Mouse (Mus musculus) MN1 (cell line): ENCODE results near the gene Cpt1a.

Source experiments
- DNase-seq: peaks from one replicate; pipeline ENCODE4 v3.0.0-alpha.2; 2016; ENCODE audit warnings: low spot score

The Cpt1a gene

GRCm38 (mm10) chr19:3322261-3322969 lies at the start of gene Cpt1a:
Gene Cpt1a (plus strand): TSS chr19:3322334.
- peak; percentile 77 for DNase-seq

DNA sequence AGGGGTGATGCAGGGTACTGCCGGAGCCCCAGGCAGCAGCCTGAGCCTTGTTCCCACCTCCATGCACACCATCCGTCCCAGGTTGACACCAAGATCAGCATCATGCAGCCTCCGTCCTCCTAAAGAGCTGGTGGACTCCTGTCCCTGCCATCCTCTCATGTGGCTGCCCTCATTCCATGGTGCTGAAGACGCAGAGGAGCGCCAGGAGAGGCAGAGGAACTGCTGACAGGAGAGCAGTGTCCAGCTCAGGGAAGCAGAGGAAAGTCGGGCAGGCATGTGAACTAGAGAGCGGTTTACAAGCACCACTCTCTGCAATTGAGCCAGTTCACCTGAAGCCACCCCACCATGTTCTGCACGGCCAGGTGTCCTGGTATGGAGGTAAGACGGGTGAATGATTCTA lies 48.8 kb upstream of the Cpt1a start:
- no peak for DNase-seq

- DNase-seq, result no peak
Observed at GRCm38 (mm10) chr19:3275744-3276365, 46.3 kb upstream of the Cpt1a start.

- DNase-seq, result peak; percentile 12
Observed at GRCm38 (mm10) chr19:3281886-3282285, 40.2 kb upstream of the Cpt1a start.

DNA sequence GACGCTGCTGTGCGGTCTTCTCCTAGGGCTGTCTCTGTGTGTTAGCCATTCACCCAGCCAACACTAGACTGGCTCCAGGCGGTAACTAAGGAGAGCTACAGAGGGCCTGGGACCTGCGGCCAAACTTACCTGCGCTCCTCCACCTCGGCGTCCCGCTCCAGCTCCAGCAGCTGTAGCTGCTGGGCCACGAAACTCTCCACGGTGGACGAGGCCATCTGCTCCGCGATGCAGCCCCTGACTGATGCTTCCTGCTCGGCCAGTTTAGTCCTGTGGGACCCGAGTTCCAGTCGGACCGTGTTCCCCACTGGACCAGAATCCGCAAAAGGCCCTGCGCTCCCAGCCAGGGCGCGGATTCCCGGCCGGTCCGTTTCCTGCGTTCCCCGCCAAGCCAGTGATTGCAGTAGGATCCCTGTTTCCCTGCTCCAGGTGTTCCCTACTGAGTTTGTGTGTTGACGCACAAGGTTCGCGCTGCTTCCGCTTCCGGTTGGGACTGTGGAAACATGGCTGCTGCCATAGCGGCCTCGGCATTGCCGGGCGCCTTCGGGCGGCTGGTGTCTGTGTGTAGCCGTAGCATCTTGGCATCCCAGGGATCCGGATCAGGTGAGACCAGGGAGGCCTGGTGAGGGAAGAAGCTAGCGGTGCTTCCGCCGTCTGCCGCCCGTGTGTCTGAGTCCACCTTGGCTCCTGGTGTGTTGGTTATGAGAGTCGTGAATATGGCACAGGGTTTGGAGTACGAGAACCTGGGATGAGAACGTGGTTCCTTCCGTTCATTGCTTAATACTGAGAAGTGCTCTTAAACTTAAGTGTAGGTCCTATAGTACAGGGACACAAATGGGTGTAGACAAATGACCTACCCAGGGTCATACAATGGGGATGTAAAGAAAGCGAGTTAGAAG lies 39.3 kb upstream of the Cpt1a start, which contains the start of the genes Mrpl21 and Ighmbp2:
Mrpl21 (plus strand) TSS at position 330 of the 896 bp plus-strand sequence.
Ighmbp2 (minus strand) TSS at position 446 of the 896 bp plus-strand sequence.
- DNase-seq, result peak; percentile 93

GRCm38 (mm10) chr19:3289006-3289405 lies 33.1 kb upstream of the Cpt1a start:
- peak; percentile 9 for DNase-seq

DNA sequence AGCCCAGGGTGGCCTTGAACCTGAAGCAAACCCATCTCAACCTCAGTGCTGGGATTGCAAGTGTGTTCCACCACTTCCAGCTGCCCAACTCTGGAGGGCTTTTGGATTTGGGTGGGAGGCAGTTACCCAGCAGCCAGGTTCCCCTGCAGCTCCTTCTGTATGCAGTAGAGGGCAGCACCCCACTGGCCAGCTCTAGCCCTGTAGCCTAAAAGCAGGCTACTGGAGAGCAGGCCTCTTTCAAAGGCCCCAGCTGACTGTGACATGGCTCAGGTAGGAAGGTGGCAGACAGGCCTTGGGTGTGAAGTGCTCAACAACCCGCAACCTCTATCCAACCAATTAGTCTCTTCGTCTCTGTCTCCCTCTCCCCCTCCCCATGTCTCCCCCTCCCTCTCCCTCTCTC lies 30.1 kb upstream of the Cpt1a start:
- peak; percentile 40 for DNase-seq

DNA sequence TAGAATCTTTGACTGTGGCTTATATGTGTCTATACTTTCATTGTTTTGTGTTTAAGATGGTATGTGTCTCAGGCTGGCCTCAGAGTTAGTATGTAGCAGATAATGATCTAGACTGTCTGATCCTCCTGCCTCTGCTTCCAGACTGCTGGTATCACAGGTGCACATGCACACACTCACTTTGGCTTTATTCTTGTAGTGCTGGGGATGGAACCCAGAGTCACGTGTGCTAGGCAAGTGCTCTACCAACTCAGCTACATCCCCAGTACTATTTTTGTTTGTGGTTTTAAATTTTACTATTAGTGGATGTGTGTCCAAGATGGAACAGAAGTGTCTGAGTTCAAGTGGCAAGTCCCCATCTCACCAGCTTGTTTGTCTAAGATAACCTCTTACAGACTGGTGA lies 29.1 kb upstream of the Cpt1a start:
- no peak for DNase-seq

DNA sequence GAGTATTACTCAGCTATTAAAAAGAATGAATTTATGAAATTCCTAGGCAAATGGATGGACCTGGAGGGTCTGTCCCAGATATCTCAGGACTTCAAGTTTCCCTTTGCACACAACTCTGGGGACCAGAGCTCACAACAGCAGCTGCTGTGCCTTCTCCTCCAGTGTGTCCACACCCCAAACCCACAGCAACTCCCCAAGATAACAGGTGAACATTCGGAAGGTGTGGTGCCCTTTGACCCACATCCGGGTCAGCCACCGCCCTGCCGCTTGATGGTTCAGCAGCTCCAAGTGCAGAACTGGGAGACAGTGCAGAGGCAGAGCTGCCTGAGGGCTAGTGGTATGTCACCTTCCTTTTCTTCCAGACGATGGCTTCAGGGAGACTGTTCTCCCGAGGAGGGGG lies 26.9 kb upstream of the Cpt1a start:
- DNase-seq, result no peak

GRCm38 (mm10) chr19:3297034-3297433 lies 25.1 kb upstream of the Cpt1a start:
- no peak for DNase-seq

- DNase-seq, result no peak
Observed at GRCm38 (mm10) chr19:3297775-3298174, 24.4 kb upstream of the Cpt1a start.

DNA sequence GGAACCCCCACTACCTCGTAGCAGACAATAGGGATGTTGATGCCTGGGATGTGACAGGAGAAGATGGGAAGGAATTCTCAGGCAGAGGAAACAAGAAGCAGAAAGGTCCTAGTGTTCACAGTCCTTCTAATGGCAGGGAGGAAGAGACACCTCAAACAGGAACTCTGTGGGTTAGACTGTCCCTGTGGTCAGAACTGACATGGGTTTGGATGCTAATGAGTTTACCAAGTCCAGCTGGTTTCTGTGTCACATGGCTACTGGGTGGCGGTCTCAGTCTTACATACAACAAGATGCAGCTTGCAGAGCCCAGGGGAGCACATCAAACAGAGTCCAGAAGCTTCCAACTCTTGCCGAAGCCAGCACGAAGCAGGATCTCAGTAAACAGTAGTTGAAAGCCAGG lies 18.1 kb upstream of the Cpt1a start:
- DNase-seq, result no peak

DNA sequence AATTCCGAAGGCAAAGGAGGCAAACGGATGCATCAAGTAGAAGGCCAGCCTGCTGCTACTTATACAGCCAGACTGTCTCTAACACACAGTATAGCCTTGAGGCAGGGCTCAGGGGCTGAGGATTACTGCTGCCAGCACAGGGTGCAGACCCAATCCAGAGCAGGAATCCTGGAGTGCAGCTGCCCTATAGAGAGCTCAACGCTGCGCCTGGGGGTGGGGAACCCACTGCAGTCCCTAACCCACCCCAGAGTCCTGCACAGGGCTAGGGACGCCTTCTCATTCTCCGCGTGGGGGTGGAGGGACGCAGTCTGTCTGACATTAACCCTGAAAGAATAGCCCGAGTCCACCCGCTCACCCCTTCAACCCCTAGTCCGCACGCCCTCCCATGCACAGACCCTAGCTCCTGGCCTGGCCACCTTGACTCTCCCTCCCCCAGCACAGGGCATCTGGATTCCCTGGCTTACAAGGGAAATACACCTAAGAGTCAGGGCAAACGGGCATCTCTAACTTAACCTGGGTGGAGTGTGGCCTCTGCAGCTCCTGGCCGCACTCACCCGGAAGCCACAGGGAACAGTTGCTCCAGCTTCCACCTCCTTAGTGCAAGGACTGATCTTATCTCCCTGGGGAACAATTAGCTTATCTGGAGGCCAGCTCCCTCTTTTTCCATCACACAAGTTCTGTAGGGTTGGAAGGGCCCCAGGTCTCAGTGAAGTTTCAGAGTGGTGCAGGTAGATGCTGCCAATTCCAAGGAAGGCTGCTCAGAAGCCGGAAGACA lies 14.8 kb upstream of the Cpt1a start:
- no peak for DNase-seq

- DNase-seq, result no peak
Observed at GRCm38 (mm10) chr19:3319341-3319740, 2.8 kb upstream of the Cpt1a start.

DNA sequence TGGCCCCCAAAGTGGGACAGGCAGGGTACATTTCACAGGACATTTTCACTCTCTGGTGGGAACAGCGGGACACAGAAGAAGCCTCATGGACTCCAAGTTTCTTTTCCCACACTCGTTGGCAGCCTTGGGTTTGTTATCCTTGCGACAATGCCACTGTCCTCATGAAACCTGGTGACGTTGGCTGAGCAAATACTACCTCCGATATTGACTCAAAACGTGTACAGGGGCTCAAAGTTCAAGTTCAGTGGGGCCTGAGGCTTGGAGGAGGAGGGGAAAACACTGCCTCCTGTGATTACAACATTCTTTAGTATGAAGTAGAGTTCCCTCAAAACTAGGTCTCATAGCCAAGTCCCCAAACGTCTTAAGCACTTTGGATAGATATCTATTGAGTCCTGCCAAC lies 2.0 kb upstream of the Cpt1a start:
- DNase-seq, result no peak

GRCm38 (mm10) chr19:3320801-3321200 lies 1.3 kb upstream of the Cpt1a start:
- peak; percentile 25 for DNase-seq

- DNase-seq, result peak; percentile 85
Observed at GRCm38 (mm10) chr19:3321617-3322016, 517 bp upstream of the Cpt1a start.

DNA sequence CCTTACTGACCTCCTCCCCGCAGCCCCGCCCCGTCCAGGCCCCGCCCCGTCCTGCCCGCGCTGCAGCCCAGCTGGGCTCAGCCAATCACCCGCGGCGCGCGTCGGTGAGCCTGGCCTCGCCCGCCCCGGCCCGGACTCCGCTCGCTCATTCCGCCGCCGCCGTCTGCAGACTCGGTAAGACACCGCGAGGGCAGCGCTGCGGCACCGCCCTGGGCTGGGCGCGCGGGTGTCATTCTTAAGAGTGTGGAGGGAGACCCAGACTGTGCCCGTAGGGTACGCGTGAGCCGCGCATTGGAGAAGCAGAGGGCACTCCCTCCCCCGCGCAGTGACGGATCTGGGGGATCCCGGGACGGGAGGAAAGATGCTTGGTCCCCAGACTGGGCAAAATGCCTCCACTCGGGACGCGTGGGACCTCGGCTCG lies 1.1 kb downstream of the Cpt1a start:
- peak; percentile 82 for DNase-seq

DNA sequence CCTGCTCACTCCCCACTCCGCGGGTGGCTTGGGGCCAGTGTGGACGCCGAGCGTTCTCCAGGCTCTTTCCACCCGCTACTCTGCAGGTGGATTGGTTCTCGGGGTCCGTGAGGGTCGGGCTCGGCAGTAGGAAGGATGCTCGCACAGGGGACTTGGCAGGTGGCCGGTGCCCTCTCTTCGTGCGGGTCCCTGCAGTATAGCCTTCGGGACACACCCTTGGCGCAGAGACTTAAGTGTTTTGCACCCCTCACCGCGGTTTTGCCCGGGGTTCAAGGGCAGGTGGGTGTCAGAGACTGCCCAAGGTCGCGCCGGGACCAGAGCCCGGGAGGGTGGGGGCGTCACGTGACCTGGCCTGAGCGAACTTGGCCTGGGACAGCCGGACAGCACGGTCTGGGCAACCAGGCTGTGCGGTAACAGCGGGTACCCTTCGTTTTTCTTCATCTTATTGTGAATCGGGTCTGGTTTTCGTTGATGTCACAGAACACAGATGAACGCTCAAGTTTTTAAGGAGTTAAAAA lies 1.7 kb downstream of the Cpt1a start:
- DNase-seq, result peak; percentile 43

- DNase-seq, result peak; percentile 17
Observed at GRCm38 (mm10) chr19:3324271-3324811, 2.2 kb downstream of the Cpt1a start.
